Mouse (Mus musculus) liver, postnatal 0 days (tissue): ENCODE measurements around the gene Tatdn2.

Experiments used
- CTCF ChIP-seq: sonication (generic); IDR thresholded peaks from 2 replicates; pipeline ENCODE4 v1.5.1; 2016; ENCODE audit warnings: antibody characterized with exemption, low read depth
- EP300 ChIP-seq: IDR thresholded peaks from 2 replicates; pipeline ENCODE4 v1.6.1; 2016; ENCODE audit warnings: antibody characterized with exemption, low read depth, mild to moderate bottlenecking

- TF ChIP-seq CTCF (no peak), EP300 (no peak)
Measured at GRCm38 (mm10) chr6:113737318-113738046, 40.6 kb downstream of the Tatdn2 start.
